Mouse (Mus musculus) ES-E14 (cell line): ENCODE results near the gene Sbk2. TPM values are rescaled to one million over a fixed set of nuclear protein-coding genes. Genes with fewer than 3 reads are reported as not detected.

ENCODE experiments used
- DNase-seq: peaks from one replicate; pipeline ENCODE4 v3.0.0-alpha.2; 2013; ENCODE audit warnings: low read depth, low spot score
- H3K27ac ChIP-seq: 2 replicates; pipeline ENCODE4 v1.5.1; 2012; ENCODE audit warnings: low read depth, mild to moderate bottlenecking, low read length, moderate library complexity, mixed read lengths; ENCODE audit not compliant: poor library complexity, insufficient read depth, severe bottlenecking
- H3K36me3 ChIP-seq: 2 replicates; pipeline ENCODE4 v1.6.1; 2012; ENCODE audit warnings: mild to moderate bottlenecking, low read length, moderate library complexity, mixed read lengths; ENCODE audit not compliant: control insufficient read depth, poor library complexity, insufficient read depth, severe bottlenecking
- H3K4me1 ChIP-seq, 2 experiments: fragments of 150-350 bp in 1 of 2; sonication (generic) in 1 of 2; 2 replicates each; pipeline ENCODE4 v1.6.1; 2012; ENCODE audit warnings: low read length in 2 of 2, mild to moderate bottlenecking in 1 of 2, mixed read lengths in 1 of 2; ENCODE audit not compliant: control insufficient read depth in 2 of 2, insufficient read depth in 2 of 2, poor library complexity in 1 of 2
- H3K4me3 ChIP-seq, 2 experiments: fragments of 150-350 bp in 1 of 2; sonication (generic) in 1 of 2; 2 replicates each; pipeline ENCODE4 v1.5.1; 2012; ENCODE audit warnings: low read length in 2 of 2, low read depth in 1 of 2, mild to moderate bottlenecking in 1 of 2, mixed read lengths in 1 of 2; ENCODE audit not compliant: insufficient read depth in 1 of 2, poor library complexity in 1 of 2, severe bottlenecking in 1 of 2
- H3K9ac ChIP-seq: 2 replicates; pipeline ENCODE4 v1.6.1; 2012; ENCODE audit warnings: low read depth, mild to moderate bottlenecking, low read length, mixed read lengths; ENCODE audit not compliant: poor library complexity, insufficient read depth, severe bottlenecking
- H3K9me3 ChIP-seq: fragments of 150-350 bp; sonication (generic); 2 replicates; pipeline ENCODE4 v1.6.1; 2012; ENCODE audit warnings: low read depth, mild to moderate bottlenecking, low read length; ENCODE audit not compliant: control insufficient read depth, insufficient read depth
- CHD2 ChIP-seq: IDR thresholded peaks from 2 replicates; pipeline ENCODE4 v1.6.1; 2014; ENCODE audit warnings: mild to moderate bottlenecking, low read depth, low read length, inconsistent platforms
- HCFC1 ChIP-seq: IDR thresholded peaks from 2 replicates; pipeline ENCODE4 v1.6.1; 2012; ENCODE audit warnings: low read length, inconsistent platforms, borderline replicate concordance; ENCODE audit not compliant: insufficient read depth
- MAFK ChIP-seq: IDR thresholded peaks from 2 replicates; pipeline ENCODE4 v1.6.1; 2014; ENCODE audit warnings: mild to moderate bottlenecking, low read depth, low read length, inconsistent platforms; ENCODE audit not compliant: insufficient read depth
- ZC3H11A ChIP-seq: IDR thresholded peaks from 2 replicates; pipeline ENCODE4 v1.6.1; 2012; ENCODE audit warnings: low read depth, mild to moderate bottlenecking, inconsistent platforms, low read length, borderline replicate concordance
- ZNF384 ChIP-seq: IDR thresholded peaks from 2 replicates; pipeline ENCODE4 v1.6.1; 2012; ENCODE audit warnings: low read depth, low read length, inconsistent platforms
- in situ Hi-C, 2 experiments: fragments of 600-800 bp; cut with MboI; formaldehyde crosslinking; loops; one replicate each; pipeline ENCODE4 v1.15.1; 2025; ENCODE audit warnings: low sequenced_read_pairs in 2 of 2, inconsistent platforms in 1 of 2; ENCODE audit not compliant: unreplicated experiment in 2 of 2
- total RNA-seq: library from RNA; depleted of rRNA; stranded (reverse); fragments of 300-350 nt; gene quantifications from 2 replicates; pipeline ENCODE4 v1.2.3, GENCODE M21; 2012

Gene Sbk2
- total RNA-seq, 1 experiment: 0.22 TPM

DNA sequence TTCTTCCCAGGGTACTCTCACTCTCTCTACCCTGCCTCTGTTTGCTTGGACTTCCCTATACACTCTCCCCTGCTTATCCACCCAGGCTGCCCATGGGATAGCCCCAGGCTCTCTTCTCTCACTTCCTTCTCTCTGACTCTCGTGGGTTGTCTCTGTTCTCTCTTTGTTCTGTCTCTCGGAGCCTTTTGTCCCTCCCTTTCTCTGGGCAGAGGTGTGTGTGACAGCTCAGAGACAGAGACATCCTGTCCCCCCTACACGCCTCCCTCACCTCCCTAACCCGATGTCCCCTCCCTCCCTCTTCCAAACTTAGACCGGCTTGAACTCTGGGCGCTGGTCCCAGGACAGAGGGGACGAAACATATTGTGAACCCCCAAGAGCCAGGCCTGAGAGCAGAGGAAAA, 7.5 kb upstream of the Sbk2 start:
- Histone ChIP-seq H3K9ac (no peak overlapping the region), H3K9me3 (no peaks in the 10 kb centered on the region), H3K27ac (no peak overlapping the region), H3K4me3 (no peak overlapping the region), H3K4me1 (no peaks in the 10 kb centered on the region), H3K36me3 (no peaks in the 10 kb centered on the region)
- TF ChIP-seq HCFC1 (no peak), ZNF384 (no peak), MAFK (no peak), ZC3H11A (no peak), CHD2 (no peak)
- DNase-seq: no peak
- in situ Hi-C loops: no loop called here

DNA sequence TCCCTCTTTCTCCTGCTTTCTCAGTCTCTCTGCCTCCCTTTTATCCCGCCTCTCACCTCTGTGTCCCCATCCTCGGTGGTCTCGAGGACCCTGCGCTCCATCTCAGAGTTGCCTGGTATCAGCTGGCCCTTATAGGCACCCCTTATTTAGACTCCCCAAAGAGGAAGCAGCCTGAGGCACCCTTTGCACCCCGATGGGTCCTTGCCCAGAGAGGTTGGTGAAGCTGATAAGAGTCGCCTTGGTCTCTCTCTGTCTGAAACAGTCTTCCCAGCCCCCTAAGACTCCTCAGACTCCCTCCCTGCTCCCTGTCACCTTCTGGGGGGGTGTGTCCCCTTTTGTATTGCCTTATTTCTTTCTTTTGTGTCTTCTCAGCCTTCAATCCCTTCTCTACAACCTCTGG, 6.9 kb upstream of the Sbk2 start, which contains the start of gene Sbk3:
Gene Sbk3 (minus strand): TSS at position 101 of the 400 bp plus-strand sequence.
- no peak for DNase-seq
- H3K4me3 ChIP-seq: no peak within 1 kb of the TSS
- H3K36me3 ChIP-seq: no peaks in the 10 kb centered on the region
- H3K4me1 ChIP-seq: no peaks in the 10 kb centered on the region
- H3K9me3 ChIP-seq: no peaks in the 10 kb centered on the region
- no peak within 1 kb of the TSS for H3K27ac ChIP-seq
- TF ChIP-seq HCFC1 (no peak), MAFK (no peak), ZNF384 (no peak), CHD2 (no peak), ZC3H11A (no peak)
- in situ Hi-C loops: no loop called here
- no peak within 1 kb of the TSS for H3K9ac ChIP-seq

DNA sequence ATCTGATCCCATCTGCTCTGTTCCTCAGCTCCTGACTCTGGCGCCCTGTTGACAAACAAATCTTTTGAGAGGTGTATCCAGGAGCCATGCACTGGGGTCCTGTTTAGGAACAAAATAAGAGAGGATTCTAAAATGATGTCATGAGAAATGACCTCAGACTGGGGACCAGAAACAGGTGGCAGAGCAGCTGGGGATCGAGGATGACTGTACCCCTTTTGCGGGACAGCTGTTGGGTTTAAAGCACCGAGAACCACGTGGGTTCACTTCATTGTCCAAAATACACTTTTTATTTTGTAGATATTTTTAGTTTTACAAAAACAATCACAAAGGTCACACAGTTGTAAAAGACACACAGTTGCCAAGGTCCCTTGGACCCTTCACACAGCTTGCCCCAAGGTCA, 782 bp upstream of the Sbk2 start:
- H3K36me3 ChIP-seq: no peaks in the 10 kb centered on the region
- TF ChIP-seq ZC3H11A (no peak), ZNF384 (no peak), MAFK (no peak), CHD2 (no peak), HCFC1 (no peak)
- H3K4me1 ChIP-seq: peaks cover 0 to 6% of the 10 kb centered on the region in 2 experiments; a peak in 1 of 4 replicates
- in situ Hi-C loops: no loop called here
- no peak for DNase-seq
- no peak overlapping the region for H3K4me3 ChIP-seq
- no peak overlapping the region for H3K27ac ChIP-seq
- H3K9ac ChIP-seq: no peak overlapping the region
- no peaks in the 10 kb centered on the region for H3K9me3 ChIP-seq

DNA sequence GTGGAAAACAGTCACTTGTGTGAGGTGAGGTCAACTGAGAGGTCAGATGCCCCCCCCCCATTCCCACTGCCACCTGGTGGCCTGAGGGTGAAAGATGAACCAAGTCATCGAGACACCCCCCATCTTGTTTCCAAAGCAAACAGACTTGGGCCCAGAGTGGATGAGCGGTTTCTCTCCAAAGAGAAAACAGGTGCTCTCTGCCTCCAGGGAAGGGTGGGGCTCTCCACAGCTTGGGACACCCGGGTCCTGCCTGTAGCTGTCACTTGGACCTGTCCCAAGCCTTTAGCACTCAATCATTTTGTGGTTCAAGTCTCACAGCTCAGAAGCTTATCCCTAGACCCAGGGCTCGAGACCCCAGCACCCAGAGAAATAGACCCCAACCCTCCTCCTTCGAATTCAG, 679 bp downstream of the Sbk2 start:
- Histone ChIP-seq H3K4me3 (no peak overlapping the region), H3K9me3 (no peaks in the 10 kb centered on the region), H3K9ac (no peak overlapping the region), H3K27ac (no peak overlapping the region), H3K36me3 (no peaks in the 10 kb centered on the region), H3K4me1 (peaks cover 0 to 6% of the 10 kb centered on the region in 2 experiments; a peak in 1 of 4 replicates)
- TF ChIP-seq ZNF384: no peak
- no peak for TF ChIP-seq HCFC1
- TF ChIP-seq CHD2: no peak
- no peak for TF ChIP-seq ZC3H11A
- no peak for TF ChIP-seq MAFK
- in situ Hi-C loops: no loop called here
- no peak for DNase-seq

DNA sequence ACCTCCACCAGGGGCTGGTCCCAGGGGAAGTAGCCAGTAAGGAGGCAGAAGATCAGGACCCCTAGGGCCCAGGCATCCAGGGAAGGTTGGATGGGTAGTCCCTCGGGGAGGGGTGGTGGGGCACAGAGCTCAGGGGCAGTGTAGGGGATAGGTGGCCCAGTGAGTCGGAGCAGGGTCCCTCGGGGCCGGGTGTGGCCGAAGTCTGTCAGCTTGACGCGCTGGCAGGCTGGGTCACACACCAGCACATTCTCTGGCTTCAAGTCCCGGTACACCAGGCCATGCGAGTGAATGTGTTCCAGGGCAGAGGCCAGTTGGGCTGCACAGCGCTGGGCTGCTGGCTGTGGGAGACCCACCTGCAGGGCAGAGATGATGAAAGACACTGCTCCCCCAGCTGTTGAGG, 6.8 kb downstream of the Sbk2 start:
- TF ChIP-seq CHD2: no peak
- Histone ChIP-seq H3K27ac (no peak overlapping the region), H3K4me1 (no peaks in the 10 kb centered on the region), H3K9ac (no peak overlapping the region), H3K9me3 (no peaks in the 10 kb centered on the region), H3K36me3 (no peaks in the 10 kb centered on the region), H3K4me3 (no peak overlapping the region)
- DNase-seq: no peak
- in situ Hi-C loops: no loop called here
